Mouse (Mus musculus): ENCODE measurements at regions not wholly inside any gene's neighbourhood (a gene's known extent, or its start where the extent isn't known, plus 50 kb on each side); places are given as distances from the start of the nearest gene placed in this dataset.
"Not testable (repeated sequence)": the region's sequence is repeated elsewhere in the genome, so short reads cannot be mapped to it uniquely, and the experiment has no call there.

GRCm38 (mm10) chr13:39566491-39566890, 605.8 kb upstream of the Slc35b3 start:
- DNase-seq: no peak

- DNase-seq: no peak
Observed at GRCm38 (mm10) chr13:39537724-39538440, 577.2 kb upstream of the Slc35b3 start.

DNA sequence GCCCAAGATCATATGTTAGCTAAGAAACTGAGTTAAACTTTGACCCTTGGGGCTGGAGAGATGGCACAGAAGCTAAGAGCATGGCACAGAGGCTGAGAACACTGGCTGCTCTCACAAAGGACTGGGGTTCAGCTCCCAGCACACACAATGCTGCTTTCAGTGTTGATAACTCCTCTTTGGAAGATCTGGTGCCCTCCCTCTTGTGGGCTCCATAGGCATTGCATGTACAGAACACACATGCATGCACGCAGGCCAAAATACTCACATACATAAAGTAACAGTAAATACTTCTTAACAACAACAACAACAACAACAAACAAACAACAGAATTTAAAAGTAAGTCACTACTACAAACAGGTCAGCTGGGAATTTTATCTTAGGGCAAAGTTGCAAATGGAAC, 565.8 kb upstream of the Slc35b3 start:
- DNase-seq: peak; percentile 25

DNA sequence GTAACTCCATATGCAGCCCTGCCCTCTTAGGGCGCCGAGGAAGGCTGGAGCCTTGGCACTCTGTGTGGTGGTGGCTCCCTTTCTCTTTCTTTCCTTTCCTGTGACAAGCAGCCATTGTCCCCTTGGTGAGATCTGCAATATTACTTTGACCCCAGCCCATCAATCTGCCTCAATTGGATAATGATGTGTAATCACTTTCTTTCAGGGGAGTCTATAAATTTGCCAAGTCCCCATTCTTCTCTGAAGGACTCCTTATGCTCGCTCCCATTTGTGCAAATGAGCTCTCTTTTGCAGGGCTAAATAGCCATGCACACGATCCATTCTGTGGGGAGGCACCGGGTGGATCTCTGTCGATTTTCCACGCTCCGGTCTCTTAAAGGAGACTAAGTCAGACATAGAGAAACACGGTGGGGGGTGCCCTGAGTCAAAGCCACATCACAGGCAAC, 563.2 kb upstream of the Slc35b3 start:
- no peak for DNase-seq

- no peak for DNase-seq
Observed at GRCm38 (mm10) chr13:39523246-39523850, 562.7 kb upstream of the Slc35b3 start.

GRCm38 (mm10) chr13:39520846-39521245, 560.2 kb upstream of the Slc35b3 start:
- no peak for DNase-seq

DNA sequence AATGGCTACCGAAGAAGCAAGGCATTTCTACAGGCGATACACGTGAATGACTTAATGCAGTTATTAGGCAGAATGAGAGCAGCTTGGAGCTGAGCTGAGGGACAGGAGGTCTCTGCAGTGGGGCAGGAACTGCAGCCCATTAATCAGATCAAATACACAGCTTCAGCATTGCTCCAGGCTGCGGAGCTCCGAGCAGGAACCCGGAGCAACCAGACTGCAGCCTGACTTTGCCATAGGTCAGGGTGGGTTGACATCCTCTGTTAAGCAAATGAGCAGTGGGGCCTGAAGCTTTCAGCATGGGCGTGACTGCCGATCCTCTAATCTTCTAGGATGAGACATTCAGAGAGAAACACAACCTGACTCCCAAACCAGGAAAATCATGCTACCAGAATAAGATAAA, 555.4 kb upstream of the Slc35b3 start:
- no peak for DNase-seq

GRCm38 (mm10) chr13:39489806-39490205, 529.1 kb upstream of the Slc35b3 start:
- DNase-seq: no peak

GRCm38 (mm10) chr13:39472621-39473020, 511.9 kb upstream of the Slc35b3 start:
- DNase-seq: peak; percentile 1

- DNase-seq: no peak
Observed at GRCm38 (mm10) chr13:39441799-39442198, 481.1 kb upstream of the Slc35b3 start.

DNA sequence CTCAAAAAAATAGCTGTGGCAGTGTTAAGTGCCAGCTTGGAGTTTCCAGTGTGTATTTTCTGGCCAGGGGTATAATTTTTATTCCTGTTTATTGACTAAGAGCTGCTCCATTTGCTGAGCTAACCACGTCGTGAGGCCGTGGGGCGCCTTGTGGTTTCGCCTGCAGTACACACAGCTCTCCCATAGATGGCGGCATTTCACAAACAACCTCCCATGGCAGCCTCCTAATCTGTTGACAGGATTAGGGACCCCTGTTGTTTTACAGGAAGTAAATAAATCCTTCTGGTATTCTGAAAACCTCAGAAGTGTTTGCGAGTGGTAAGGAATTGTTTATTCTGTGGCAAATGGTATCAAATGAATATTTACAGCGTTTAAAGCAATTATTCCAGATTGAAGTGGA, 480.2 kb upstream of the Slc35b3 start:
- DNase-seq: peak; percentile 77

- DNase-seq: no peak
Observed at GRCm38 (mm10) chr13:39440336-39440735, 479.7 kb upstream of the Slc35b3 start.

DNA sequence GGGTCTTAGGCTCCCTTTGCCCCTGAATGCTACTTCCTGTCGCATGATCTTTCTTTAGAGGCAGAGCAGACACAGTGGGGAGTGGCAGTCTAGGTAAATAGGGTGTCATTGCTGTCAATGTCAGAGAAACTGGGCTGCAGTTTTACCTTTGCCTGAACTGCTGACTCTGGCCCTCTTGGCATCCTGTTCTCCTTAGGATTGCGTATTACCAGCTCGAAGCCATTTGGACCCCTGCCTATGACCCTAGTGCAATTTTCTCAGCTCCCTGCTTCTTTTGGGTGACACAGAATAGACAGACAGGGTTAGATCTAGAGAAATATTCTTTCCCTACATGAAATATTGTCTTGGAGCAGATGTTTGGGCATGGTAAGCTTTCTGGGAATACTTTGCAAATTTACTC, 467.3 kb upstream of the Slc35b3 start:
- DNase-seq: no peak

DNA sequence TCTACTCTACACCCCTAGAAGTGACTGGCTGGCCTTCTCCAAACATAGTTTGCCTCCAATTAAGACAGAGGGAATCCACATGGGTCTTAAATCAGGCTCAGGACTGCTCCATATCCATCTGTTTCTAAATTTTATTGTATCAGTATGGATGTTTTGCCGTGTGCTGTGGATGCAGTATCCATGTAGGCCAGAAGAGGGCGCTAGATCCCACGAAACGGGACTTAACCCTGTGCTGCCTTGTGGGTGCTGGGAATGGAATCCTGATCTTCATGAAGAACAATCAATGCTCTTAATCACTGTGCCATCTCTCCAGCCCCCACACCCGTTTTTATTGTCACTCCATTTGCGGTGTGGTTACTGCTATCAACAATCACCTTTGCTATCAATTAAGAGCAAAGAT, 465.3 kb upstream of the Slc35b3 start:
- DNase-seq: no peak

GRCm38 (mm10) chr13:39418127-39418526, 457.5 kb upstream of the Slc35b3 start:
- DNase-seq: peak; percentile 10

- no peak for DNase-seq
Observed at GRCm38 (mm10) chr13:39411471-39412251, 451.0 kb upstream of the Slc35b3 start.

DNA sequence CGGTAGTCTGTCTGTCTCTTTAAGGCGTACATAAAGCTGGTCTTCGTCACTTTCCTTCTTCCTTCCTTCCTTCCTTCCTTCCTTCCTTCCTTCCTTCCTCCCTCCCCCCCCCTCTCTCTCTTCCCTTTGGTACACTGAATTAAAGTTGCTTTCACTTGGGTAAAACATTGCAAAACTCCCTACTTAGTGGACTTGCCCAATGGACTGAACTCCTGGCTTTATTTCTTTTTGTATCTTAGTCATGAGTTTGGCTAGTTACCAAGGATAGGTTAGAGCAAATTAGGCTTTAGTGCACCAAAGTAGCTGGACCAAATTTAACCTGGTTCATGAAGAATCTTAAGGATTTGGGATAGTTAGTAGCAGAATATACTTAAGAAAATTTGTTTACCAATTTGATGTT, 431.9 kb upstream of the Slc35b3 start:
- no peak for DNase-seq

DNA sequence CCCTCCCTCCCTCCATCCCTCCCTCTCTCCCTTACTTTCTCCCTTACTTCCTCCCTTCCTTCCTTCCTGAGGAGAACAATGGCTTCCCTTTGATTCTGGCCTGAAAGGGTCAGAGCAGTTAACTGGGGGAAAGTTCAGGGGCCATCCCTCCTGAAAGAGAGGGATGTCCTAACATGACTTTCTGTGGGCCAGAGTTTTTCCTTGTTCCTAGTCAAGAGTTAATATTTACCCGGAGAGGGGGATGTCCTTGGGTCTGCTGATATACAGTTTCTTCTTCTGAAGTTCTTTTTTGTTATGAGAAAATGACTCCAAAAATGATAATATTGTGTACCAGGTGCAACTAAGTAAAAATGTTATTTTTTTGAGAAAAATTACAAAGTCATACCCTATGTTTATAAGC, 431.5 kb upstream of the Slc35b3 start:
- not testable (repeated sequence) for DNase-seq

DNA sequence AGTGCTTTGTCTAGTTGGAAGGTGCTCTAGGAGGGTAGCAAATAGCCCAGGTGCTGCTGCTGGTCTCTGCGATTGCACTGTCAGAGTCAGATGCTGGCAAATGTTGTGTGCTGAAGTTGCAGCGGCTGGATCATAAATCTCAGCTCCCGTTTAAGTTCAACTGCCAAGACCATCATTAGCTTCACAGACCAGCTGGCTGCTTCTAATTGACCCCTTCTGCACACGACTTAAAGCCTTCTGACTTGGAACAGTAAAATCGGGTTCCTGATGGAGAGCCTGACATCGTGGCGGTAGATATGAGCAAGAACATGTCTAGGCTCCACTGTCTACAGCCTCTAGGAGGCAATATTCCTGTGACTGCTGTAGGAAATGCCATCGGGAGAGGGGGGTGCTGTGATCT, 416.0 kb upstream of the Slc35b3 start:
- no peak for DNase-seq

DNA sequence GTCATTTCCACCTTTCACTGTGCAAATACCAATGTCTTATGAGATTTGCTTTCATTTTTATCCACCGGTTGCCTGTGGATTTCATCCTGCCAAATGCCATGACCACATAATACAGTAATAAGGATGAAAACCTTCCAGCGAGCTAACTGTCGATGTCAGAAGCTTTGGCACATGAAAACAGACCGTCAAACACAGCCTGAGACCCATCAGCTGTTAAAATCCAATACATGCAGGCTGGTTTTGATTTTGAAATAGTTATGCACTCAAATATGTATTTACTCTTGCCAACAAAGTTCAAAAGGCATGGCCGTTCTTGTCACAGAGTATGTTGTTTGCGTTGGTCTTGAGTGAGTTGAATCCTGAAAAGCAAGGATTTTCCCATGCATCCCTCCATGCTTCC, 415.6 kb upstream of the Slc35b3 start:
- no peak for DNase-seq

GRCm38 (mm10) chr13:39372565-39372964, 411.9 kb upstream of the Slc35b3 start:
- no peak for DNase-seq

GRCm38 (mm10) chr13:39363637-39364036, 403.0 kb upstream of the Slc35b3 start:
- no peak for DNase-seq

- DNase-seq: no peak
Observed at GRCm38 (mm10) chr13:39362536-39362935, 401.9 kb upstream of the Slc35b3 start.
